Mouse (Mus musculus) Patski (cell line): ENCODE data around the gene Nt5c3b. TPM values are rescaled to one million over a fixed set of nuclear protein-coding genes. Genes with fewer than 3 reads are reported as not detected.

Source experiments
- ATAC-seq: fragments of 100-300 bp; one replicate; pipeline ENCODE4 v1.8.0; 2021
- CTCF ChIA-PET: fragments of 350-600 bp; sonication (Branson Sonifier 250); formaldehyde crosslinking; loops from one replicate; lab custom pipeline; 2022; ENCODE audit warnings: inconsistent platforms; lab: Charles Lee
- POLR2A ChIA-PET: fragments of 350-600 bp; sonication (Branson Sonifier 250); formaldehyde crosslinking; loops from one replicate; lab custom pipeline; 2022; ENCODE audit warnings: antibody characterized with exemption, inconsistent platforms; lab: Charles Lee
- DNase-seq: peaks from one replicate; pipeline ENCODE4 v3.0.0-alpha.2; 2011; ENCODE audit warnings: low read depth, low spot score
- H3K27me3 ChIP-seq: fragments of 371-371 bp; one replicate; pipeline ENCODE4 v1.5.1; 2021
- CTCF ChIP-seq: fragments of 100-300 bp; IDR thresholded peaks from one replicate; pipeline ENCODE4 v1.5.1; 2021
- in situ Hi-C: fragments of 300-500 bp; cut with MboI; formaldehyde crosslinking; loops from 3 replicates; pipeline ENCODE4 v1.11.1; 2018; ENCODE audit warnings: low pct_unique_long_range_greater_than_20kb, mixed read lengths
- polyA plus RNA-seq: library from polyadenylated mRNA; unstranded; gene quantifications from one replicate; pipeline ENCODE4 v1.2.3, GENCODE M21; 2021

Gene Nt5c3b
- polyA plus RNA-seq, 1 experiment from 2014 or later: 59.8 TPM

GRCm38 (mm10) chr11:100386586-100386985, 55.0 kb downstream of the Nt5c3b start:
- no peak for TF ChIP-seq CTCF
- POLR2A ChIA-PET: no interaction called here
- DNase-seq (no peak), ATAC-seq (no peak)
- CTCF ChIA-PET: no interaction called here
- H3K27me3 ChIP-seq: no peaks in the 10 kb centered on the region
- in situ Hi-C loops: no loop called here

GRCm38 (mm10) chr11:100385016-100385415, 56.6 kb downstream of the Nt5c3b start:
- TF ChIP-seq CTCF: no peak
- ATAC-seq: no peak
- no peak for DNase-seq
- CTCF ChIA-PET: interaction anchor here (0.6 to 0.9 kb wide), 2 partner anchors 15 to 23 kb away, joined by 3 to 4 read pairs; no protein-coding TSS in a partner anchor
- in situ Hi-C loops: no loop called here
- H3K27me3 ChIP-seq: no peaks in the 10 kb centered on the region
- POLR2A ChIA-PET: no interaction called here

DNA sequence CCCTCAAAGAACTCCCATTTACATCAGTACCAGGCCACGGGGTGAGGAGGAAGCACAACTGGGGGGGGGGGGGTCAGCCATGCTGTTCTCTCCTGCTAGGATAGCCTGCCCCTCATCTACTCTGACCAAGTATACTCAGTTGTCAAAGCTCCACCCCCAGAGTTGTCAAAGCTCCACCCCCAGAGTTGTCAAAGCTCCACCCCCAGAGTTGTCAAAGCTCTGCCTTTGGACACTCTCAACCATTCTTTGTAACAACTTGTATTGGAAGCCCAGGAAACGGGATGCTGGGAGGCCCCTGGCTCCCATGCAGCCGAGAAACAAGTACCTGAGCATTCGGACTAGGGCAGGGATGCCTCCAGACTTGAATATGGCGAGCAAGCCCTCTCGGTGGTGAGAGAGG, 58.9 kb downstream of the Nt5c3b start:
- DNase-seq: no peak
- in situ Hi-C loops: no loop called here
- ChIA-PET POLR2A (no interaction called here), CTCF (no interaction called here)
- TF ChIP-seq CTCF: no peak
- ATAC-seq: no peak
- H3K27me3 ChIP-seq: no peaks in the 10 kb centered on the region

GRCm38 (mm10) chr11:100379311-100379710, 62.3 kb downstream of the Nt5c3b start:
- ChIA-PET CTCF (no interaction called here), POLR2A (interaction anchor here (0.6 kb wide), 1 partner anchor 605 kb away, joined by 3 read pairs; no protein-coding TSS in a partner anchor)
- DNase-seq: no peak
- TF ChIP-seq CTCF: no peak
- in situ Hi-C loops: no loop called here
- no peak for ATAC-seq
- no peaks in the 10 kb centered on the region for H3K27me3 ChIP-seq

GRCm38 (mm10) chr11:100378446-100378845, 63.2 kb downstream of the Nt5c3b start:
- ATAC-seq (no peak), DNase-seq (no peak)
- in situ Hi-C loops: no loop called here
- H3K27me3 ChIP-seq: no peaks in the 10 kb centered on the region
- CTCF ChIA-PET: no interaction called here
- no peak for TF ChIP-seq CTCF
- POLR2A ChIA-PET: no interaction called here

GRCm38 (mm10) chr11:100377989-100378388, 63.6 kb downstream of the Nt5c3b start:
- H3K27me3 ChIP-seq: no peaks in the 10 kb centered on the region
- DNase-seq (no peak), ATAC-seq (no peak)
- in situ Hi-C loops: no loop called here
- ChIA-PET POLR2A (no interaction called here), CTCF (interaction anchor here (1.1 kb wide), 1 partner anchor 16 kb away, joined by 3 read pairs; no protein-coding TSS in a partner anchor)
- no peak for TF ChIP-seq CTCF

GRCm38 (mm10) chr11:100376746-100377389, 64.7 kb downstream of the Nt5c3b start:
- in situ Hi-C loops: no loop called here
- DNase-seq: no peak
- no peak for TF ChIP-seq CTCF
- H3K27me3 ChIP-seq: no peaks in the 10 kb centered on the region
- ChIA-PET CTCF (interaction anchor here (1.1 kb wide), 1 partner anchor 15 kb away, joined by 3 read pairs; no protein-coding TSS in a partner anchor), POLR2A (no interaction called here)
- no peak for ATAC-seq

DNA sequence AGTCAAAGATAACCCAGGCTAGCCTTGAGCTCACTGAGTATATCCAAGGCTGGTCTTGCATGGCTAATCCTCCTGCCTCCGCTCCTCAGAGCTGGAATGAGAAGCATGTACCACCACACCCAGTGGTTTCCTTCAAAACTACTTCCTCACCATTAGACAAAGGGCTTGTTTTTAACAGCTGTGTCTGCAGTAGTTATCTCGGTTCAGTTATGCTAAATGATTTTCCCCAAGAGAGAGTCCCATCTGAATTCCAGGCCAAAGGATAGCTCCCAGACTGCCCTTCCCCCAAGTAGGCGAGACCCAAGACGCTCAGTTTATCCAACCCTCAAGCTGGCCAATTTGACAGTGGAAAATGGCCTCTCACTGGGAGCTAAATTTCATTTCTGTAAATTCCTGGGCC, 65.6 kb downstream of the Nt5c3b start:
- ChIA-PET POLR2A (no interaction called here), CTCF (no interaction called here)
- TF ChIP-seq CTCF: no peak
- no peaks in the 10 kb centered on the region for H3K27me3 ChIP-seq
- ATAC-seq (no peak), DNase-seq (no peak)
- in situ Hi-C loops: no loop called here

- H3K27me3 ChIP-seq: no peaks in the 10 kb centered on the region
- ChIA-PET POLR2A (no interaction called here), CTCF (no interaction called here)
- no peak for TF ChIP-seq CTCF
- DNase-seq (no peak), ATAC-seq (no peak)
- in situ Hi-C loops: no loop called here
Observed at GRCm38 (mm10) chr11:100375127-100375526, 66.5 kb downstream of the Nt5c3b start.

Other genes with a start within 250 kb of the Nt5c3b start
- not detected for gene Krt9, start 248.6 kb downstream of the Nt5c3b start, polyA plus RNA-seq
- gene Krt14, start 234.3 kb downstream of the Nt5c3b start, polyA plus RNA-seq: not detected
- not detected for gene Krt16, start 192.9 kb downstream of the Nt5c3b start, polyA plus RNA-seq
- 0.10 TPM for gene Krt17, start 180.8 kb downstream of the Nt5c3b start, polyA plus RNA-seq
- 0.08 TPM for gene Krt42, start 171.9 kb downstream of the Nt5c3b start, polyA plus RNA-seq
- 674 TPM for gene Eif1, start 121.9 kb downstream of the Nt5c3b start, polyA plus RNA-seq
- not detected for gene Gast, start 107.4 kb downstream of the Nt5c3b start, polyA plus RNA-seq
- 23.9 TPM for gene Hap1, start 85.7 kb downstream of the Nt5c3b start, polyA plus RNA-seq
- gene Jup, start 44.0 kb downstream of the Nt5c3b start, polyA plus RNA-seq: 71.6 TPM
- 29.1 TPM for gene P3h4, start 27.0 kb downstream of the Nt5c3b start, polyA plus RNA-seq
- gene Fkbp10, start 26.1 kb downstream of the Nt5c3b start, polyA plus RNA-seq: 0.10 TPM
- gene Klhl10, start 109 bp upstream of the Nt5c3b start, polyA plus RNA-seq: 0.44 TPM
- gene Klhl11, start 30.9 kb upstream of the Nt5c3b start, polyA plus RNA-seq: 10.9 TPM
- gene Acly, start 86.2 kb upstream of the Nt5c3b start, polyA plus RNA-seq: 162 TPM
- 2.2 TPM for gene Ttc25, start 103.8 kb upstream of the Nt5c3b start, polyA plus RNA-seq
- 17.9 TPM for gene Cnp, start 133.1 kb upstream of the Nt5c3b start, polyA plus RNA-seq
- 36.5 TPM for gene Nkiras2, start 177.4 kb upstream of the Nt5c3b start, polyA plus RNA-seq
- gene Dnajc7, start 178.4 kb upstream of the Nt5c3b start, polyA plus RNA-seq: 268 TPM